Mouse (Mus musculus) embryonic fibroblast, embryonic 13.5 days (primary cell): Measurements from ENCODE around the gene Myo15b.

Source experiments
- CTCF ChIP-seq: IDR thresholded peaks from 2 replicates; pipeline ENCODE4 v1.5.1; 2011; ENCODE audit warnings: mild to moderate bottlenecking, control low read depth, low read length, moderate library complexity, borderline replicate concordance; ENCODE audit not compliant: insufficient read depth
- POLR2A ChIP-seq: IDR thresholded peaks from 2 replicates; pipeline ENCODE4 v1.6.1; 2011; ENCODE audit warnings: low read depth, mild to moderate bottlenecking, control low read depth, low read length, moderate library complexity

DNA sequence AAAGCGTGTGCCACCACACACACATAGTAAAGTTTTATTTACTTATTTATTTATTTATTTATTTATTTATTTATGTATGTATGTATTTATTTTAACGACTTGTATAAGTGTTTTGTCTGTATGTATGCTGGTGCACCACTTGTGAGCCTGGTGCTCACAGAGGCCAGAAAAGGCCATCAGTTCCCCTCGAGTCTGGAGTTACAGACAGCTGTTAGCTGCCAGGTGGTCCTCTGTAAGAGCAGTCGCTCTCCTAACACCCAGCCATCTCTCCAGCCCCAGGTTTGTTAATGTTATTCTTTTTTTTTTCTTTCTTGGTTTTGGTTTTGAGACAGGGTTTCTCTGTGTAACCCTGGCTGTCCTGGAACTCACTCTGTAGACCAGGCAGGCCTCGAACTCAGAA lies 60.4 kb downstream of the Myo15b start:
- TF ChIP-seq CTCF (no peak), POLR2A (no peak)
